Mouse (Mus musculus): Measurements from ENCODE around the gene Aldh4a1.

- TF ChIP-seq POLR2A (IDR thresholded peaks at IDR 0.05; ENCODE audit: borderline replicate concordance, insufficient read depth, low read length) (no peak), CTCF (IDR thresholded peaks at IDR 0.05; ENCODE audit: borderline replicate concordance, insufficient read depth, low read depth, low read length) (no peak)
These were observed 45.7 kb upstream of the Aldh4a1 start for GRCm38 (mm10) chr4:139577006-139577405.
